Mouse (Mus musculus): ENCODE results near the gene B3glct.

Gene B3glct

DNA sequence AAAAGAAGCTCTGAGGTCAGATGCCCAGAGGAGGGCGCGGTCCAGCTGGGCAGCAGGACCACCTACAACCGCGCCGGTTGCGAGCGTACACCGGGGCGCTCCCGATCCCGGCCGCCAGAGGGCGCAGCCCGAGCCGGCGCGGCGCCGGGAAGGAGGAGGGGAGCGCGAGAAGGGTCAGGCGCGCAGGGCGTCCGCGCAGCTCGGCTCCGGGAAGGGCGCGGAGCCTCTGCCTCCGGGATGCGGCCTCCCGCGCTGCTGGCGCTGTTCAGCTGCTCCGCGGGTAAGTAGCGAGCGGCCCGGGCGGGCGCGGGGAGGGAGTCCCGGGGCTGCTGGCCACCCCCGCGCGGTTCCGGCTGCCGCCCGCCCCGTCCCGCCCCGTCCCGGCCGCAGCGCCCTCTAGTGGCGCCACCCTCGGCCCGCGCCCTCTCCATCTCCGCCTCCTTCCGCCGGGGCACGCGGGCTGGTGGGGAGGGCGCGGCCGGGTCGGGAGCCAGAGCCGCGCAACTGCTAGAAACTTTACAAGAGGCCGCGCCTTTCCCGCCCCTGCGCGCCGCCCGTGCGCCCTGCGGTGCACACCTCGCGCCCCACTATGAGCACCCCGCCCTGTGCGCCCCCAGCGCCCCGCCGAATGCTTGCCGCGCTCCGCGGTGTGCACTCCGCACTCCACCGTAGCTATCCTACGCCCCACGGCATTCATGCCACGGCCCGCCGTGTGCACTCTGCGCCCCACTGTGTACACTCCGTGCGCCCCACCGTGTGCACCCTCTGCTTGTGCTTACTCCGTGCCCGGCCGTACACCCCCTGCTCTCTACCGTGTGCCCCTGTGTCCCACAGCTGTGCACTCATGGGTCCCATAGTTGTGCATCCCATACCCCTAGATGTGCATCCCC is at the start of gene B3glct:
B3glct (plus strand) TSS at position 131 of the 890 bp plus-strand sequence.
- DNase-seq: peak; percentile 94

DNA sequence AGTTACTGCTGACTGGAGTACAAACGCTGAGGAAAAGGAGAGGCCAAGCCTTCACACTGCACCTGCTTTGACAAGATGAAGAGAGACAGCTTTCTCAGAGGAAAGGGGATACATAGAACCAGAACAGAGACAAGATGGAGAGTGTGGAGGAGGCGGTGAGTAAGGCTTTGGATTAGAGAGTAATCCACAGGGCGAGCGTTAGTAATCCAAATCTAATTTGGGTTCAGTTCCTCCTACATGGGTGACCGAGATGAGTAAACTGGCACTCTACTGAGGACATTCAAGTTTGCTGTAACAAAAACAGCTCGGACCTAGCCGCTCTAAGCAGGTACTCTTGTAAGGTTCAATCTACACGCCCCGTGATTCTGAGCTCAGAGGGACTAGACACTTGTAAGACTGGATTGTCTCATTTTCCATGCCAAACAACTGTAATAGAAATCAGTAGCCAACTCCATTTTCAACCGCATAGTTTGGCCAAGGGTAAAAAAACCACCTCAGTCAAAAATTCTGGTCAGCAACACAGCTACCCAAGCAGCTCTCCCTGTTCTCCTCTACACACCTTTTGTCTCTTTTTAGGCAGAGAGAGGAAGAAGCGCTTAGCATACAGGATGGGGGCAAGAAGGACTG is 43.5 kb upstream of the B3glct start:
- DNase-seq: no peak

DNA sequence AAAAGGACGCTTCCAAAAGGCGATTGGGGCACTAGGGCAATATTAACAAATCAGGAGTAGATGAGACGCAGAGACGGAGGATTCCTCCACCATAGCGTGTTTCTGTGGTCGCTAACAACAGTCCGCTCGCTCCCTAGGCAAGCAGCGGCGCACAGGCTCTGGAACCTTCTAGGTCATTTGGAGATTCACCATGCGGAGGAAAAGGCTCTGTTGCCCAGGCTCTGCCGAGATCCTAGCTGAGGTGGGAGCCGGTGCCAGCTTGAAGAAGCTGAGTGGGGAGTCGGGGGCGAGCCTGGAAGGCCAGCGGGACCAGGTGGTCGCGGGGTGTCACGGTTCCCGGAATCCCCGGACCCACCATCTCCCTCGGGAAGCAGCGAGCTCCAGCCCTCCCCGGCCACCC is 42.5 kb upstream of the B3glct start:
- no peak for DNase-seq

DNA sequence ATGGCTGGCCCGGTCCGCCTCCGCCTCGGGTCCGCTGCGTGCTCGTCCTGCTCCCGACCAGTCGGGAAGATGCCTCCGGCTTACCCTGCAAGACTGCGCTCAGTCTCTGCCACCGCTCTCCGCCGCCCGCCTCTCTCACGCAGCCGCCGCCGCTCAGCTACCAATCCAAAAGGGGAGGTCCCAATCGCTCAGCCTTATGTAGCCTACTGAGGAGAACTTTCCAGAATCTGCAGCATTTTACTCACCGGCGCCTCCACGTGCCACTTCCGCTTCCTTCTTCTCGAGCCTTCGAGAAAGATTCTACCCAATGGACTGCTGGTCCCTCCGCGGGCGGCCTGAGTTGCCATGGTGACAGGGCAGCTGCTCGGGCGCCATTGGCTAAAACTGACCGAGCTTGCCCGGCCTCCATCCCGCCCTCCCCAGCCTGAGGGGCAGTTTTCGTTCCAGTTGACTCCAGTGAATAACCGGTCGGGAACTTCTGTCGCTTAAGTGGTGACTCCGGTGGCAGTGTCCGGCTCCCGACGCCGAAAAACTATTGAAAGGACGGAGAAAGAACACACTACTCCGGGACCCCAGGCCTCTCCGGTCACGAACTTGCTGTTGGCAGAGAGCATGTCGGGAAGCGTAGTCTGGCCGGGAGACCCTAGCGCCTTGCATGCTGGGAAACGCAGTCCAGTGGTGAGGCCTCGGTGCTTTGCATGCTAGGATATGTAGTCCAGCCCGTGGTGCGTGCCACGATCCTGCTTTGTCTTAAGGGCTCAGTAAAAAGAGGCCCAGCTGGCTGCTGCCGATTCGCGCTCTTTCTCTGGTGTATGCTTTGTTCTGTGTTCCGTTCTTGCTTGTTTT is 41.7 kb upstream of the B3glct start, which contains the start of gene Hsph1:
Hsph1 (minus strand) TSS at position 302 of the 846 bp plus-strand sequence.
- peak; percentile 97 for DNase-seq

DNA sequence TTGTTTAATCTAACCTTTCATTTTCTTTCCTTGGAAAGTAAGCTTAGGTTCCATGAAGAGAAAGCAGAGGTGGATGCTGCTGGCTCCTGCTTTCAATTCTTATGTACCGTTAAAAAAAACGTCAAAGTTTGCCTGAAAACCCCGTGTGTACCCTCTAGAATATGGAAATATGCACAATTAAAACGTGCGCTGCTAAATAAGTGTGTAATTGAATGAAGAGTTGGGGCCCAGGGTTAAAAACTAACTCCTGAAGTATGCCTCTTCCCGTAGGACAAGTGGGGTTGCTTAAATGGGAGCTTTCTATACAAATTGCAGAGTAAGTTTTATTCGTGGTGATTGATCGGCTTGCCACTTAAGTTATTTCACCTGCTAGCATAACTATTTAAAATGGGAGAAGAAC is 40.7 kb upstream of the B3glct start:
- DNase-seq: no peak

DNA sequence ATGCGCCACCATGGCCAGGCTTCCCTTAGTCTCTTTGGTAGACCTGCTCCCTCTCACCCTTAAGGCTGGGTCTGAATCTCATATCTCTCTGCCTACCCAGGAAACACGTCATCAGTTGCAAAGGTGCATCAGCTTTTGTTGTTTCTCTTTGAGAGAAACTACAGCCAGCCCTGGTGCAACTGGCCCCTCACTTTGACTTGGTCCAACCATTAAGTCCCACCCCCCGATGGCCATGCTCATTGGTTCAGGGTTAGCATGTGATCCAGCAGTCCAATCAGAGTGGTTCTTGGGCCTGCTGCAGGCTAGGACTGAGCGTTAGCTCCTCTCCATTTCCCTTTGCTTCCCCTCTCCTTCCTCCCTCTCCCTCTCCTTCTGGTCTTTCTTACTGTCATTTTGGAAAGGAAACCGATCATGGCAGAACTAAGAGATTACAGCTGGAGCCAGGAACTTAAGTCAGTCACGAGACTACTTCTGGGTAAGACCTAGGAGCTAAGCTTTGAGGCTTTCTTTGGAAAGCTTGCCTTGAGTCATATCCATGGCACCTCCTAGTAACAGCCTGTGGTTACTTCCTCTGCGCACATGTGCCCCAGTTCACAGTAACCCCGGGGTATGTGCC is 36.6 kb upstream of the B3glct start:
- DNase-seq: no peak

DNA sequence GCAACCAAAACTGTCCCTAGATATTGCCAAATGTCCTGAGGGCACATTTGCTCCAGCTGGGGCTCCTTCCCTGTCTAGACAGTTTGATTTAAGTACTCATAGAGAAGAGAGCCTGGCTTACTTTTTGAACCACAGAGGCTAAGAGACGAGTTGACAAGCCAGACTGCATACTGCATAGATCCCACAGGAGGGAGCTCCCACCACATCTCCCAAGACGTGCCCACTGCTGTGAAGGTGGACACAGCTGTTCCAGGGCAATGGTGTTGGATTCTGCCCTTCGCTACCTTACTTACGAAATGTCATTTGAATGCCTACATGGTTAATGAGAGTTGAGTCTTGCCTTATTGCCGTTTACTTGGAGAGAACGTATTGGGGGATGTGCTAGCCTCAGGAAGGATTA is 35.7 kb upstream of the B3glct start:
- DNase-seq: no peak

DNA sequence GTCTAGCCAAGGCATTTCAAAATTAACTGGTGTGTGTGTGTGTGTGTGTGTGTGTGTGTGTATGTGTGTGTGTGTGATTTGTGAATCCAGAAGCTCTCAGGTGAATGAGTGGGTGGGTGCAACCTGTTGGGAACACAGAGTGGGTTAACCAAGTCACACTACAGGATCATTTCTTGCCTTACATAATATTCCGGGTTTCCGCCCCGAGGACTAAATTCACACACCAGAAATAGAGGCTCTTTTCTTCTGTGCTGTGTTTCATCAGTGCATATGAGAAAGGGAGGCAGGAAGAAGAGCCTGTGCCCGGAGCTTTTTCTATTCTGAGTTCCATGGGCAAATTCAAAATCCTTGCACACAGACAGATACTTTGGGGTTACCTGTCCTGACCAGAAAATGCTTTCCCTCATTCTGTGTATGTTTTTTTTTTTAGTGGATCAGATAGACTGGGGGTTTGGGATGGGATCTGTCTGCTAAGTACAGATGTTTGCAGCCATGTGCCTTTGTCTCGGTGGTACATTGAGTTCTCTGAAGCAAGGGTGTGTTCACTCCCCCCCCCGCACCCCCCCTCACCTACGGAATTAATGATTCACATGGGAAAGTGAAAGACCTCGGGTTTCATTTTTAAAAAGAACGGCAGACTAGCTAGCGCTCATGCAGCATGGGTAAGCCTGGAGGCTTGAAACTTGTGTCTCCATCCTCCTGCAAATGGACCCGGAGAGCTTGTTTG is 35.1 kb upstream of the B3glct start:
- no peak for DNase-seq

DNA sequence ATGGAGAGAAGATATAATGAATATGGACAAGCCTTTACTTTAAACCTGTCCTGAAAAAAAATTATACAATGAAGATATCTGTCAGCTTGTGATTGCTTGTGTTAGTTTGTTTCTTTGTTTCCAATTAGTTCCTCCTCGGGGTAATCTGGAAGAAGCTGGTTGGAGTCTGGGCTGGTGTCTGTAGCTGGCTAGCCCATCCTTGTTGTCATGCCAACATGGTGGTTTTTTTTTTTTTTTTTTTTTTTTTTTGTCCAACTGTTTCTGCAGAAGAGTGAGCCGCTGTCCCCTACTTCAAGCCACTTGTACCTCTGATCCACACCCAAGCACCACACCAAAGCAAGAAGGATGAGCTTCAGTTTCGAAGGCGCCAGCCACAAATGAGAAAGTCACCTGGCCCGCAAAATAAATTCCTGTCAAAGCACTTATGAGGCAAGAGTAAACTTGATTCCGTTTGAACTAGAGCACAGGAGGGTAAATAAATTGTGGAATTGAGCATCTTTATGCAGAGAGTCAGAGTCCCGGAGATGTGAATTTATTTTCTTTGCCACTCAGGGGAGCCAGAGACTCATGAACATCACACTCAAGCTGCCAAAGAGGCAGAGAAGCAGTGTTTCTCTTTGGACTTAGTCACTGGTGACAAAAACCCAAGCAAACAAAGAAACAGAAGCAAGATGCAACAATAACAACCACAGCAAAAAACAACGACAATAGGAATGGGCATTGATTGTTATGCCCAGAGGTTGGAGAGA is 30.5 kb upstream of the B3glct start:
- DNase-seq: no peak

DNA sequence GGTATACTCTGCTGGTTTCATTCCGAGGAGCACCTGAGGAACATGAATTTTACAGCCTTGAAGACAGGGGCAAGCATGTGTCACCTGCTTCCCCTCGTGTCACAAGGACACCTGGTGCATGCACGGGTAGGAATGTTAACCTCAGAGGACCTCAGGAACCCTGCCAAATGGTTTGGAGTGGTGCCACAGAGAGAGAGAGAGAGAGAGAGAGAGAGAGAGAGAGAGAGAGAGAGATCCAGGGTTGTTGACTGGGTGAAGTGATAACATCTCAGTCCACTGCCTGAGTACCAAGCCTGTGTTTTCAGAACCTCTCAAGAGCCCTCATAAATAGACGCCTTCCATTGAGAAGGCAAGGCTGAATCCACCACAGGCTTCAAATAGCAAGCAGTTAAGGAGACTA is 29.8 kb upstream of the B3glct start:
- DNase-seq: no peak

DNA sequence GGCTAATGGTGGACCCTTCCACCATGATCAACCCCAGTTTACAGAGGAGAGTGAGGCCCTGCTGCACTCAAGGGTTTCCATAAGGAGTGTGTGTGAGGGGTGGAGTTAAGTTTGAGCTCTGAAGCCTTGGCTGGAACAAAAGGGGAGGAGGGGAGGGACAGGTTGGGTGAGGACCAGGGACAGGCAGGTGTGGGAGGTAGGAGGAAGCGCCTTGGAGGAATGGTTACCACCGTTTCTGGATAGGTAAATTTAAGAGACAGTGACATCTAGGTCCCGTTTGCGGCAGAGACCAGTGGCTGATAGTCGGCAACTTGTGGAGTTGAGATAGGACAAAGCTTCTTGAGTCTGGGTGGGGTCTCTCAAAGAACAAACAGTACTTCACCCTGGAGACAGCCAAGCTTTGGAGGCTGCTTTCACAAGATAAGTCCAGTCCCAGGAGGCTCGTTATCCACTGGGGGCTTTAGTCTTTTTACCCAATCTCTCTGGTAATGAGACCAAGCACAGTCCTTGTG is 29.1 kb upstream of the B3glct start:
- no peak for DNase-seq

DNA sequence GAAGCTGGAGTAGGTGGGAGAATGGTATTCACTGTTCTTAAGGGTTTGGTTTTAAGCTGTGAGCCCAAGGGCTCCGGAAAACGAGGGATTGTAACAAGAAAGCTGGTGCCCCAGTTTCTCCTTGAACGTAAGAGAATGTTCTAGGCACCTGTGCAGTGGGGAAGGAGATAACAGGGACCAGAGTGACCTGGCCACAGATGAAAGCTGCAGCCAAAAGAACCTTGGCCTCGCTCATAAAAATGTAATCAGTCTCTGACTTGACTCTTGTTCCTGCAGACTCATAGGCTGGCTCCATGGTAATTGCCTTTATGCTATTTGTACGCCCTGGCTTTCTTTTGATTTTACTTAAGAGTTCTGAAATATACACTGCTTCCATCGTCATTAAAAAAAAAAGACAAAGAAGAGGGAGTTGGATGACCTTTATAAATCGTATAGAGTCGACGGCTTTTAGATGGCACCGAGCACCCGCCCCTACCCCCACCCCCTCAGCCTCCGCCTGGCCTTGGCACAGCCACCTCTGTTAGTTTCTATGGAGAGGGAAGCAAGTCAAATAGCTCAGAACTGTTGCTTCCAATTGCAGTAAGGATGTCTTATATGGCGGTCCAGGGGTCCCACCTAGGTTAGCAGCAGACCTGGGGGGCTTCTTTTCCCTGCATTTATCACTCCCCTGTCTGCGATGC is 28.4 kb upstream of the B3glct start:
- DNase-seq: no peak

DNA sequence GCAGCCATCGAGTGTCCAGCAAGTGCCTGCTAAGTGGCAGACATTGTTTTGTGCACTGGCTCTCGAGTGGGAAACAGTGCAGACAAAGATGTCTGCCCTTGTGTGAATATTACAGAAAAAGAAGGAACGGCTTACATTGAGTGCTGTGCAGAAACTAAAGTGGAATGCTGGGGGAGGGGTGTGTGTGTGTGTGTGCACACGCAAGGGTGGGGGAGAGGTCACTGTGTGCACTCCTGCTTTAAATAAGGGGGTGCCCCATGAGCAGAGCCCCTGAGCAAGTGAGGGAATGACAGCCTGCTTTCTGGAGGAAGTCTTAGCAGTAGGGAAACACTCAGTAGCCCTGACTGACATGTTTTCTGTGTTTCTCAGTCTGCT is 27.9 kb upstream of the B3glct start:
- DNase-seq: no peak

DNA sequence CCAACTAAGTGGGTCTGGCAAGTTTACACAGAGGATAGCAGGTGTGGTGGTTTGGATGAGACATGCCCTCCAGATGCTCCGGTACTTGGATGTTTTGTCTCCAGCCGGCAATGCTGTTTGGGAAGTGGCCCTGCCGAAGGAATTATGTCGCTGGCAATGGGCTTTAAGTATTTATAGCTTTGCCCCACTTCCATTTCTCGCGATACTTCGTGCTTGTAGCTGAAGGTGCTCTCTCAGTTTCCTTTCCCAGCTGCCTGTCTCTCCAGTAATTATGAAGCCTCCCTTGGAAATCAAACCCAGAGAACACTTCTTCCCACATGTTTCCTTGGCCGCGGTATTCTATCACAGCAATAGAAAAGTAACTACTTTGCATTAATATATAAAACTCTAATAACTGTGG is 22.4 kb upstream of the B3glct start:
- no peak for DNase-seq

DNA sequence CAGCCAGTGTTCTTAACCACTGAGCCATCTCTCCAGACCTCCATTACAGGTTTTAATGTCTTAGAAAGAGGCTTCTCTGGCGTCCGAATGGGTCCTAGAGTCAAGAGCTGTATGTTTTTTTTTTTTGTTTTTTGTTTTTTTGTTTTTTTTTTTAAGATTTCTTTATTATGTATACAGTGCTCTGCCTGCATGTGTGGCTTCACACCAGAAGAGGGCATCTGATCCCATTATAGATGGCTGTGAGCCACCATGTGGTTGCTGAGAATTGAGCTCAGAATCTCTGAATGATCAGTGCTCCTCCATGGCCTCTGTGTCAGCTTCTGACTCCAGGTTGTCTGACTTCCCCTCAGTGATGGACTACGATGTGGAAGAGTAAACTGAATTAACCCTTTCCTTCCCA is 20.0 kb upstream of the B3glct start:
- no peak for DNase-seq

DNA sequence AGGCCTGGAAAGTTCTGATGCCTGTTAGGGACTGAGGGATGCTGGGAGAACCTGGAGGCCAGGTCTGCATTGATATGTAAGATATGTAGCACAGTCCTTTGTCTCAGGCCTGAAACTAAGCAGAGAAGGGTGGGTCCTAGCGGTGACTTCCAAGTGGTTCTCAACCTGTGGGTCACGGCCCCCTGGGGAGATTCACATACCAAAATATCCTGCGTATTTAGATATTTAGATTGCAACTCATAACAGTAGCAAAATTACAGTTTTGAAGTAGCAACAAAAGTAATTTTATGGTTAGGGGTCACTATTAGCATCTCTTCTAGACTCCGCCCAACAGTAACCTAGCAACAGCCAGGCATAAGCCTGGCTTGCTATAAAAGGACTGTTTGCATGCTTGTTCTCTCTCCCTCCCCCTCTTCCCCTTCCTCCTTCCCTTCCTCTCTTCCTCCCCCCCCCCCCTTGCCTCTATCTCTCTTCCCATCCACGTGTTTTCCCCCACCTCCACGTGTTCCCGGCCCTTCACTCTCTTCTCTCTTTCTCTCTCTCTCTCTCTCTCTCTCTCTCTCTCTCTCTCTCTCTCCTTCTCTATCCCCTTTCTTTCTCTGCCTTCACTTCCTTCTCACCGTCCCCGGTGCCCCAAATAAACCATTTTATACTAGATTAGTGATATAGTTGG is 19.2 kb upstream of the B3glct start:
- DNase-seq: no peak

DNA sequence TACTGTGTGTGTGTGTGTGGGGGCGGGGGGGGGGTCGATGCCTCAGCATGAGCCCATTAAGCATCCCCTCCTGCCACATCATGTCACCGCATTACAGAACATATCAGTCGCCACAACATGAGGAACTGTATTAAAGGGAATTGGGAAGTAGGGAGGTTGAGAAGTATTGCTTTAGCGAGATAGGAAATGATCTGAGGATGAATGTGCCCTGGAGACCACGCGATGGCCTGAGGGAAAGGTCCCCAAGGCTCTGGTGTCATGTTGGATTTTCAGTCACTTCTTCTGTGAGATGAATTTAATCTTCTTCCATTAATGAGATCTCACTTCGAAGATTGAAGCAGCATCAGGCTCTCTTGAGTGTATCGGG is 18.6 kb upstream of the B3glct start:
- no peak for DNase-seq

DNA sequence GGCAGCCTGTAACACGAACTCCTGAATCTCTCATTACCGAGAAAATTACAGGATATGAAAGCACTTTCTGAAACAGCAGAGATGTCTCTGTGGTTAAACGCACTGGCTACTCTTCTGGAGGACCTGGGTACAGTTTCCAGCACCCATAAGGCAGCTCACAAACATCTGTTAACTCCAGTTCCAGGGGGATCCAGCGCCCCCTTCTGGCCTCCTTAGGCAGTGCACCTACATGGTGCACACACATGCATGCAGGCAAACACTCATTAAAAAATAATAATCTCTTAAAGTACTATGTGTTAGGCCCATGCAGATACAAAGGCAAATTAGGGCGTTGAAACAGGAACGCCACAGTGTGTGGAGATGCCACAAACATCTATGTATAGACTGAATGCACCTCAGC is 16.6 kb upstream of the B3glct start:
- DNase-seq: no peak

DNA sequence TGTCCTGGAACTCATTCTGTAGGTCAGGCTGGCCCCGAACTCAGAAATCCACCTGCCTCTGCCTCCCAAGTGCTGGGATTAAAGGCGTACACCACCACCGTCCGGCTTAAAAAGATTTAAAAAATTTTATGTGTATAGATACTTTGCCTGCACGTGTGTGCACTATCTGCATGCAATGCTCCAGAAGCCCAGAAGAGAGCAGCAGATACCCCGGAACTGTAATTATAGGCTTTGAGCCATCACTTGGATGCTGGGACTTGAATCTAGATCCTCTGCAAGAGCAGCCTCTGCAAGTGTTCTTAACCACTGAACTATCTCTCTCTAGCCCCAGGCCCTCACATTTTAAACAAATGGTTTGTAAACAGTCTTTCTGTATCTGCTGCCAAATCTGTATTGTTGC is 15.1 kb upstream of the B3glct start:
- no peak for DNase-seq

DNA sequence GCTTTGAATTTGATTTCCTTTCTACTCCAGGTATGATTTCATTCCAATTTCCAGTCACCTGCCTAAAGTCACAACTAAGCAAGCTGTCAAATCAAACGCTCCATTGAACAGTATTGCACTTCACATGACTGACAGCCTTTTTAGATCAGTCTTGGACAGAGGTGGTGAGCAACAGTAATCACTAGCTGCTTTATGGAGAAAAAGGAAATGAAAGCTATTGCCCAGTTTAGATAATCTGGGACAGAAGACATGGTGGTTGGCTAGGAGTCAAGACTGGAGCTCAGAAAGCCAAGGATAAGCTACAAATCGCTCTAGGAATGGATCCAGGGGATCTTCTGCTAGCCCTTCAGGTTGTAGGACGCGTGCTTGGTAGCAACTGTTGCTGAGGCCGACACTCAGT is 14.6 kb upstream of the B3glct start:
- DNase-seq: no peak
